Mouse (Mus musculus): ENCODE measurements around the gene Mycbp. TPM values are rescaled to one million over a fixed set of nuclear protein-coding genes. Genes with fewer than 3 reads are reported as not detected.

Gene Mycbp
- total RNA-seq (2021): 10 to 100 TPM; 28.9 to 31.2 TPM

- peak; percentile 100 for DNase-seq
Measured at GRCm38 (mm10) chr4:123904333-123905125, at the start of gene Mycbp. Gene Mycbp (plus strand): TSS chr4:123904832.

- DNase-seq: no peak
Measured at GRCm38 (mm10) chr4:123856888-123857287, 47.7 kb upstream of the Mycbp start.

- DNase-seq: no peak
Measured at GRCm38 (mm10) chr4:123858090-123858489, 46.5 kb upstream of the Mycbp start.

- DNase-seq: no peak
Measured at GRCm38 (mm10) chr4:123859379-123859778, 45.3 kb upstream of the Mycbp start, which contains the start of gene 4933427I04Rik. Gene 4933427I04Rik (plus strand): TSS chr4:123859679.

GRCm38 (mm10) chr4:123859803-123860202, 44.8 kb upstream of the Mycbp start:
- no peak for DNase-seq

GRCm38 (mm10) chr4:123860621-123861020, 44.0 kb upstream of the Mycbp start:
- DNase-seq: no peak

GRCm38 (mm10) chr4:123893726-123894125, 10.9 kb upstream of the Mycbp start:
- no peak for DNase-seq

GRCm38 (mm10) chr4:123894295-123894694, 10.3 kb upstream of the Mycbp start:
- DNase-seq: no peak

- DNase-seq: peak; percentile 72
Measured at GRCm38 (mm10) chr4:123898696-123899095, 5.9 kb upstream of the Mycbp start.

- no peak for DNase-seq
Measured at GRCm38 (mm10) chr4:123903432-123903831, 1.2 kb upstream of the Mycbp start.

GRCm38 (mm10) chr4:123905126-123905668, 565 bp downstream of the Mycbp start:
- no peak for DNase-seq

- no peak for DNase-seq
Measured at GRCm38 (mm10) chr4:123911503-123911902, 6.9 kb downstream of the Mycbp start.

GRCm38 (mm10) chr4:123912431-123912830, 7.8 kb downstream of the Mycbp start:
- no peak for DNase-seq

GRCm38 (mm10) chr4:123916748-123917547, 12.3 kb downstream of the Mycbp start, which contains the start of gene Rragc:
Gene Rragc (plus strand): TSS chr4:123917446.
- peak; percentile 100 for DNase-seq

- peak; percentile 52 for DNase-seq
Measured at GRCm38 (mm10) chr4:123917548-123918140, 13.0 kb downstream of the Mycbp start, which contains the start of gene 4930535I16Rik. Gene 4930535I16Rik (minus strand): TSS chr4:123918022.

- no peak for DNase-seq
Measured at GRCm38 (mm10) chr4:123918851-123919250, 14.2 kb downstream of the Mycbp start.

- no peak for DNase-seq
Measured at GRCm38 (mm10) chr4:123921055-123921565, 16.5 kb downstream of the Mycbp start.

- DNase-seq: no peak
Measured at GRCm38 (mm10) chr4:123927961-123928360, 23.3 kb downstream of the Mycbp start.

GRCm38 (mm10) chr4:123929994-123930393, 25.4 kb downstream of the Mycbp start:
- no peak for DNase-seq

- DNase-seq: no peak
Measured at GRCm38 (mm10) chr4:123934306-123934705, 29.7 kb downstream of the Mycbp start.

- no peak for DNase-seq
Measured at GRCm38 (mm10) chr4:123936059-123936458, 31.4 kb downstream of the Mycbp start.

GRCm38 (mm10) chr4:123939838-123940237, 35.2 kb downstream of the Mycbp start:
- peak; percentile 83 for DNase-seq

Measured in heart, postnatal 4 days (tissue).